Mouse (Mus musculus) activated CD4-positive, CD25-positive, alpha-beta regulatory T cell, adult 9 weeks (primary cell): ENCODE data around the gene Gm20449. TPM values are rescaled to one million over a fixed set of nuclear protein-coding genes. Genes with fewer than 3 reads are reported as not detected.

Source experiments
- polyA plus RNA-seq: library from polyadenylated mRNA; unstranded; fragments of 100-300 nt; shearing (Covaris generic); gene quantifications from one replicate; pipeline ENCODE4 v1.2.1, GENCODE M21; 2017

The Gm20449 gene
- 0.18 TPM for polyA plus RNA-seq

DNA sequence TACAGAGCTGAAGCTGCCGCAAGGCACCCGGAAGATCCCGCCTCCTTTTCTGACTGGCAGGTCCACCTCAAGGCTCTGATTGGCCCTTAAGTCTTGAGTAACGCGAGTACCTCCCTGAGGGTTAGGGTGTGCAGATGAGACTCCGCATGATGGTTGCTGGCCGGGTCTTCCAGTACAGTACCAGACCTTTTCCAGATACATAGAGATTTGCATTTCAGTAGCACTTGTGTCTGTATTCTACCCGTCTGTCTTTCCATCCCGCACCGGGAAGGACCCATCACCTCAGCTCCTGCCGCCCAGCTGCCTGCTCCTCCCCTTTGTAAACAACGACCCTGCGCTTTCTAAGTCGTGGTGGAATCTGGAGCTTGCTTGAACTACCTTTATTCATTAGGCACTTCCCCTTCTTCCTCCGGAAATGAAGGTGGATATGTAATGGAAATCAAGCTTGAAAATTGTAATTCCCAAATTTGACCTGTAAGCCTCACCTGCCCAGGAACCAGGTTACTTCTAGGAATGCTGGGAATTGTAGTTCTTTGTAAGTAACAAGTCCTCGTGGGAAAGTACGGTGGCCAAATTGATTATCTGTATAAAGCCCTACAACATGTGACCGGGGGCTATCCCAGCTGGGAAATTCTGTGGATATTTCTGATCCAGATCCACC lies at the start of gene Gm20449, which contains the start of gene AW146154:
TSS of gene Gm20449 (minus strand) at position 29 of the 661 bp plus-strand sequence.
TSS of gene AW146154 (minus strand) at position 502 of the 661 bp plus-strand sequence.

DNA sequence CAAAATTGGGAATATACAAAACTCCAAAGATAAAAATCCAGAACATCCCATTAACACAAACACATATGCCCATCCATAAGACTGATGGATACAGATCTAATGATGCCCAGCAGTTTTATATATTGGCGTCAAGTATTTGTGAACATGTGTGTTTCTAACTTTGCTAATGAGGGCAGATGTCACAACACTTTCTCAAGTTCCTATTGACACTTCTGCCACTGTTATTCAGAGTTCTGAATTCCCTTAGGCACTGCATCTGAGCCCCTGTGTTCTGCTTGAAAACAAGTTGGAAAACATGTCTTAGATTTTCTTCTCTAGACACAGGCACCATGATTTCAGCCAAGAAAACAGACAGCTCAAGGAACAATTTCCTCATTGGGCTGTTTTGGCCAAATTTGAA lies 50.6 kb downstream of the Gm20449 start, which contains the start of gene Vmn2r57:
TSS of gene Vmn2r57 (minus strand) at position 101 of the 400 bp plus-strand sequence.

DNA sequence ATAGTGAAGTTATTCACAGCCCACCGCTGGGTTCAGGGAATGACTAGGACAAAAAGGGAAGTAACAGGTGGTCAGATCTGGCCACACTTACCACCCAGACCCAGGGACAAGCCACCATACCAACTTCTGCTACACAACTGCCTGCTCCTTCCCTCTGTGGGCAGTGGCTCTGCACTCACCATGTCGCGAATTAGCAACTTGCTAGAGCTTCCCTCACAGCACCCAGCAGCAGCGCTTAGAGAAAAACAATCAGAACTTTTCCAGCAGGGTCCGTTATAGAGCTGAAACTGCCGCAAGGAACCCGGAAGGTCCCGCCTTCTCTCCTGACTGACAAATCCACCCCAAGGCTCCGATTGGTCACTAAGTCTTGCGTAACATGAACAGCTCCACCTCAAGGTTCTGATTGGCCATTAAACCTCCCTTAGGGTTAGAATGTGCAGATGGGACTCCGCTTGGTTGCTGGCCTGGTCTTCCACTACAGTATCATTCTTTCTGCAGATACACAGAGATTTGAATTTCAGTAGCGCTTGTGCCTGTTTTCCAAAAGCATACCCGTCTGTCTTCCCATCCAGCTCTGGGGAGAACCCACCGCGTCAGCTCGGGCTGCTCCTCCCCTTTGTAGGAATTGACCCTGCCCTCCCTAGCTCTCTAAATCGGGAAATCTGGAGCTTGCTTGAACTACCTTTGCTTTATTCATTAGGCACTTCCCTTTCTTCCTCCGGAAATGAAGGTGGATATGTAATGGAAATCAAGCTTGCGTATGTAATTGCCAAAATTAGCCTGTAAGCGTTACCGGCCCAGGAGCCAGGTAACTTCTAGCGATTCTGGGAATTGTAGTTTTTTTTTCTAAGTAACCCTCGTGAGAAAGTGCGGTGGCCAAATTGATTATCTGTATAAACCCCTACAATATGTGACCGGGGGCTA lies 105.9 kb downstream of the Gm20449 start, which contains the start of gene AI987944:
TSS of gene AI987944 (minus strand) at position 332 of the 924 bp plus-strand sequence.

Other genes starting within 250 kb of the Gm20449 start
- 45.4 TPM for gene AI987944, start 106.0 kb downstream of the Gm20449 start, polyA plus RNA-seq
- gene Vmn2r57, start 50.7 kb downstream of the Gm20449 start, polyA plus RNA-seq, result not detected
- gene AW146154, start 473 bp upstream of the Gm20449 start, polyA plus RNA-seq, result 15.2 TPM
- 0.29 TPM for gene Gm6871, start 74.2 kb upstream of the Gm20449 start, polyA plus RNA-seq
- 29.3 TPM for gene 2610021A01Rik, start 99.8 kb upstream of the Gm20449 start, polyA plus RNA-seq
- gene Zfp788, start 133.8 kb upstream of the Gm20449 start, polyA plus RNA-seq, result 9.2 TPM